Mouse (Mus musculus) forebrain, embryonic 14.5 days (tissue): ENCODE results near the gene Fkbp5. TPM values are rescaled to one million over a fixed set of nuclear protein-coding genes. Genes with fewer than 3 reads are reported as not detected.

Experiments used
- ATAC-seq: fragments of 200-750 bp; cut with Nextera tagmentation; 2 replicates; pipeline ENCODE4 v1.8.0; 2017; ENCODE audit warnings: mild to moderate bottlenecking, moderate library complexity
- DNase-seq: peaks from one replicate; pipeline ENCODE4 v3.0.0-alpha.2; 2015; ENCODE audit warnings: low spot score
- H3K27ac ChIP-seq: fragments of 300-500 bp; sonication (generic); 2 replicates; pipeline ENCODE4 v1.5.1; 2014; ENCODE audit warnings: low read depth, mild to moderate bottlenecking, control low read depth, low read length, moderate library complexity
- H3K27me3 ChIP-seq: fragments of 300-500 bp; sonication (generic); replicated peaks from 2 replicates; pipeline ENCODE4 v1.6.1; 2014; ENCODE audit warnings: low read length, control low read depth, mixed read lengths; ENCODE audit not compliant: control insufficient read depth, insufficient read depth
- H3K36me3 ChIP-seq: fragments of 300-500 bp; sonication (generic); 2 replicates; pipeline ENCODE4 v1.6.1; 2014; ENCODE audit warnings: low read length, control low read depth; ENCODE audit not compliant: control insufficient read depth, insufficient read depth
- H3K4me1 ChIP-seq: fragments of 300-500 bp; sonication (generic); 2 replicates; pipeline ENCODE4 v1.6.1; 2014; ENCODE audit warnings: antibody characterized with exemption, low read length, control low read depth; ENCODE audit not compliant: control insufficient read depth, insufficient read depth
- H3K4me2 ChIP-seq: fragments of 300-500 bp; sonication (generic); 2 replicates; pipeline ENCODE4 v1.6.1; 2014; ENCODE audit warnings: mild to moderate bottlenecking, control low read depth, low read length
- H3K4me3 ChIP-seq: fragments of 300-500 bp; sonication (generic); 2 replicates; pipeline ENCODE4 v1.5.1; 2014; ENCODE audit warnings: low read depth, low read length, control low read depth
- H3K9ac ChIP-seq: fragments of 300-500 bp; sonication (generic); 2 replicates; pipeline ENCODE4 v1.6.1; 2014; ENCODE audit warnings: mild to moderate bottlenecking, low read length, control low read depth, moderate library complexity
- H3K9me3 ChIP-seq: fragments of 300-500 bp; sonication (generic); replicated peaks from 2 replicates; pipeline ENCODE4 v1.6.1; 2016; ENCODE audit warnings: low read length, control low read depth, mixed read lengths; ENCODE audit not compliant: control insufficient read depth
- WGBS: fragments of 180-500 bp; shearing (Covaris S2); extraction: QIAGEN DNeasy Blood & Tissue Kit; methylation state at CpG from one replicate; pipeline ENCODE4 v1.1.7; 2014; 5-methylcytosine and 5-hydroxymethylcytosine counted together
- polyA plus RNA-seq: library from polyadenylated mRNA; unstranded; fragments of >200 nt; fragmentation: Nextera tagmentation; extraction: Ambion mirVana; gene quantifications from 2 replicates; pipeline ENCODE4 v1.2.1, GENCODE M21; 2014

Gene Fkbp5
- polyA plus RNA-seq, 1 experiment from 2014 or later = 11.7 TPM

- Histone ChIP-seq H3K9me3 (no peaks in the 10 kb centered on the region), H3K27ac (no peak overlapping the region), H3K9ac (no peak overlapping the region), H3K4me1 (no peaks in the 10 kb centered on the region), H3K4me3 (no peak overlapping the region), H3K4me2 (no peak overlapping the region), H3K27me3 (no peaks in the 10 kb centered on the region), H3K36me3 (peaks cover 11% of the 10 kb centered on the region; the same call in 1 of the 2 replicates)
- DNase-seq (no peak), ATAC-seq (no peak)
- WGBS = 90% methylated on average over 6 of the region's 6 CpGs
These were observed 84.3 kb downstream of the Fkbp5 start for GRCm38 (mm10) chr17:28433029-28433428.

- Histone ChIP-seq H3K4me3 (no peak overlapping the region), H3K9me3 (no peaks in the 10 kb centered on the region), H3K4me2 (no peak overlapping the region), H3K9ac (no peak overlapping the region), H3K27me3 (no peaks in the 10 kb centered on the region), H3K27ac (no peak overlapping the region), H3K4me1 (no peaks in the 10 kb centered on the region), H3K36me3 (peaks cover 7% of the 10 kb centered on the region; the same call in 1 of the 2 replicates)
- 94% methylated on average over 6 of the region's 6 CpGs for WGBS
- DNase-seq (no peak), ATAC-seq (no peak)
These were observed 85.4 kb downstream of the Fkbp5 start for GRCm38 (mm10) chr17:28431931-28432335.

GRCm38 (mm10) chr17:28431038-28431437, 86.3 kb downstream of the Fkbp5 start:
- H3K4me1 ChIP-seq = no peaks in the 10 kb centered on the region
- H3K9ac ChIP-seq = no peak overlapping the region
- peaks cover 3% of the 10 kb centered on the region; the same call in 1 of the 2 replicates for H3K36me3 ChIP-seq
- DNase-seq = no peak
- H3K9me3 ChIP-seq = no peaks in the 10 kb centered on the region
- WGBS = 81% methylated on average over 7 of the region's 7 CpGs
- no peaks in the 10 kb centered on the region for H3K27me3 ChIP-seq
- H3K4me2 ChIP-seq = no peak overlapping the region
- H3K27ac ChIP-seq = no peak overlapping the region
- no peak for ATAC-seq
- no peak overlapping the region for H3K4me3 ChIP-seq

GRCm38 (mm10) chr17:28428474-28429258, 88.7 kb downstream of the Fkbp5 start:
- Histone ChIP-seq H3K36me3 (peaks cover 3% of the 10 kb centered on the region; the same call in 1 of the 2 replicates), H3K4me2 (no peak overlapping the region), H3K4me3 (no peak overlapping the region), H3K27me3 (no peaks in the 10 kb centered on the region), H3K4me1 (no peaks in the 10 kb centered on the region), H3K9me3 (no peaks in the 10 kb centered on the region), H3K27ac (no peak overlapping the region), H3K9ac (no peak overlapping the region)
- DNase-seq (no peak), ATAC-seq (no peak)
- 83% methylated on average over 15 of the region's 15 CpGs for WGBS

GRCm38 (mm10) chr17:28427666-28428065, 89.7 kb downstream of the Fkbp5 start:
- Histone ChIP-seq H3K9me3 (no peaks in the 10 kb centered on the region), H3K27ac (no peak overlapping the region), H3K4me1 (no peaks in the 10 kb centered on the region), H3K9ac (no peak overlapping the region), H3K36me3 (no peaks in the 10 kb centered on the region), H3K4me2 (no peak overlapping the region), H3K27me3 (no peaks in the 10 kb centered on the region), H3K4me3 (no peak overlapping the region)
- ATAC-seq (no peak), DNase-seq (no peak)
- WGBS = 93% methylated on average over 6 of the region's 6 CpGs

- Histone ChIP-seq H3K4me2 (no peak overlapping the region), H3K4me1 (no peaks in the 10 kb centered on the region), H3K36me3 (0 out of 2 replicates have a peak, but pooled peaks cover 3% of the 10 kb centered on the region), H3K27me3 (no peaks in the 10 kb centered on the region), H3K9me3 (no peaks in the 10 kb centered on the region), H3K27ac (no peak overlapping the region), H3K9ac (no peak overlapping the region), H3K4me3 (no peak overlapping the region)
- ATAC-seq (no peak), DNase-seq (no peak)
- 91% methylated on average over 6 of the region's 6 CpGs for WGBS
These were observed 93.0 kb downstream of the Fkbp5 start for GRCm38 (mm10) chr17:28424373-28424772.

GRCm38 (mm10) chr17:28421071-28421470, 96.3 kb downstream of the Fkbp5 start:
- 88% methylated on average over 5 of the region's 5 CpGs for WGBS
- Histone ChIP-seq H3K4me1 (no peaks in the 10 kb centered on the region), H3K27ac (no peak overlapping the region), H3K4me2 (no peak overlapping the region), H3K36me3 (0 out of 2 replicates have a peak, but pooled peaks cover 3% of the 10 kb centered on the region), H3K27me3 (no peaks in the 10 kb centered on the region), H3K9me3 (no peaks in the 10 kb centered on the region), H3K9ac (no peak overlapping the region), H3K4me3 (no peak overlapping the region)
- no peak for ATAC-seq
- DNase-seq = no peak

- no peak overlapping the region for H3K9ac ChIP-seq
- DNase-seq (no peak), ATAC-seq (no peak)
These were observed 96.9 kb downstream of the Fkbp5 start for GRCm38 (mm10) chr17:28420229-28421051.

More at GRCm38 (mm10) chr17:28420229-28421051, 96.9 kb downstream of the Fkbp5 start:
- no peak overlapping the region for H3K4me3 ChIP-seq
- H3K9me3 ChIP-seq = no peaks in the 10 kb centered on the region
- no peak overlapping the region for H3K4me2 ChIP-seq
- no peak overlapping the region for H3K27ac ChIP-seq
- no peaks in the 10 kb centered on the region for H3K27me3 ChIP-seq
- no peaks in the 10 kb centered on the region for H3K4me1 ChIP-seq
- H3K36me3 ChIP-seq = 0 out of 2 replicates have a peak, but pooled peaks cover 3% of the 10 kb centered on the region
- 82% methylated on average over 12 of the region's 12 CpGs for WGBS
